Mouse (Mus musculus): ENCODE results near the gene Msh4.
"Not testable (repeated sequence)": the region's sequence is repeated elsewhere in the genome, so short reads cannot be mapped to it uniquely, and the experiment has no call there.

Gene Msh4

DNA sequence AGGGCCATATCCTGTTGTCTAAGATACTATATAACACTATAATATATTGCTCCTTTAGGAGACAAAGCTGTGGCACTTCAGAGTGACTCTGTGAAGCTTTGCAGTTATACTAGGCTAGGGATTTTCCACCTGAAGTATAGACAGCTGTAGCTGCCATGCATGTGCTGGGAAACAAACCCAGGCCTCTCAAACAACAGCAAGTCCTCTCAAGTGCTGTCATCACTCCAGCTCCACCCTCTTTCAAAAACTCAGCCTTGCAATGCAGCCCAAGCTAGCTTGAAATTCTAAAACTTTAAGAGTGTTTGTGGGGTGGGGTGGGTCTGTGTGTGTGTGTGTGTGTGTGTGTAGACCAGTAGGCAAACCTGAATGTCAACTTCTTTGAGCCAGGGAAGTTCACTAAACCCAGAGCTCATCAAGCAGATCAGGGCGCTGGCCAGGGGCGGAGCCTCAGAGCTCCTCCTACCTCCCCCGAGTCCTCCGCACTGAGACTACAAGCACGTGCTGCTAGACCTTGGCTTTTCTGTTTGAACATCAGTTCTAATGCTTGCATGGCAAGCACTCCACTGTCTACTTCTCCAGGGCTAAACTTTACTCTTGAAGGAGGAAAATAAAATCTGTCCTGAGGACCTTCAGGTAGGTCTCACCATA lies 56.4 kb downstream of the Msh4 start:
- DNase-seq (ENCODE audit: low spot score): no peak

DNA sequence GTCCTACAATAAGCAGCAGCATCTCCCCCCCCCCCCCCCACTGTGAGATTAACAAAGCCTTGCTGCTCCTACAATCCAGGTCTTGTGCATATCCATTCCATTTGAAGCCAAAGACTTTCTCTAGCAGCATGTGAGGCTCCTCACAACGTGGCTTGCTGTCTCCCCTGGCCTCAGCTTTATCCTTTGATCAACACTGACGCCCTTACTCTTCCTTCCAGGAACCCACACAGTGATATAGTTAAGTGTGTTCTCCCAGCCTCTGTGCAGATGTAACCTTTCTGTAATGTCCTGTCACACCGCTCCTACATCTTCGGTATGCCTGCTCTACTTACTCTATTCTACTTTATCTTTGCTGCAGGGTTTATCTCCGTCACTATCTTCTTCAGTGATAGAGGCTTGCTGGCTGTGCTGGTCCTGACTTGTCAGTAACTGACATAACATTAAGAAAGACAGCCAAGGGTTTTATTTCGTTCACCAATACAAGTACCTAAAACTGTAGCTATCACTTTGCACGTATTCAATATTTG lies 58.7 kb downstream of the Msh4 start:
- DNase-seq (ENCODE audit: low spot score): no peak

DNA sequence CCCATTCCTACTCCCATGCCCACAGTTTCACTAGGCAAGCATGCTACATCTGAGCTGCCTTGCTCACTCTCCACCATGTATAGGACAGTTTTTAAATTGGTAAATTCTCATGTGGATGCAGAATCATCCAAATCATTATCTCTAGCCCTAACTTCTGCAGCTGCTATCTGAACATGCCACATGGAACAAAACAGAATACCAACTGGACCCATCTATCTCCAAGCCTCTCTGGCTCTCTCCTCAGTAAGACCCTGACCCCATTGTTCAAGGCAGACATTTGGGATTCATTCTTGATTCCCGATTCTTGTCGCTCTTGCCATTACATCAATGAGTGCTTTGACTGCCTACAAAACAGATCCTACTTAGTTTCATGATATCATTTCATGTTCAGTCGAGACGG lies 59.8 kb downstream of the Msh4 start:
- no peak for DNase-seq (ENCODE audit: low spot score)

DNA sequence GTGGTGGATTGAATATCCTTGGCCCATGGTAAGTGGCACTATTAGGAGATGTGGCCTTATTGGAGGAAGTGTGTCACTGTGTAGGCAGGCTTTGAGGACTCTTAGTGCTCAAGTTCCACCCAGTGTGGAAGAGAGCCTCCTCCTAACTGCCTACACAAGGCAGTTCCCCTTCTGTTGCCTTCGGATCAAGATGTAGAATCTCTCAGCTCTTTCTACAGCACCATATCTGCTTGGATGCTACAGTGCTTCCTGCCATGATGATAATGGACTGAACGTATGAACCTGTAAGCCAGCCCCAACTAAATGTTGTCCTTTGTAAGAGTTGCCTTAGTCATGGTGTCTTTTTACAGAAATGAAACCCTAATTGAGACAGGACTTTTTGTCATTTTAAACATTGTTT lies 60.4 kb downstream of the Msh4 start:
- DNase-seq (ENCODE audit: low spot score): no peak

DNA sequence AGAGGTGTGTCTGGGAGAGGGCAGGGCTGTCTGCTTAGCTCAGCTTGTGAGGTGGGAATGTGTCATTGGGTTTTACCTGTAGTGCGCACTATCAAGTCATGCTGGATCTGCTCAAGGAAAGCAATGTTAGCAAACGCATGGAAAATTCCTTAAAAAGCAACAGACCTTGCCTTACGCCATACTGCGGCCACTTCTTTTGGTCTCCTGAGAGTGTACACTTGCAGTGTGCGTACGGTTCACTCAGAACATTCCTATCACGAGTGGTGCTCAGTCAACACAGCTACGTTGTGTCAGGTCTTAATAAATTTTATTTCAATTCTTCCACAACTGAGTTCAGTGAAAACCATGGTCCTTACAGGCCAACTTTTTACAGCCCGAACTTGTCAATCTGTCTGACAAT lies 61.2 kb downstream of the Msh4 start:
- no peak for DNase-seq (ENCODE audit: low spot score)

DNA sequence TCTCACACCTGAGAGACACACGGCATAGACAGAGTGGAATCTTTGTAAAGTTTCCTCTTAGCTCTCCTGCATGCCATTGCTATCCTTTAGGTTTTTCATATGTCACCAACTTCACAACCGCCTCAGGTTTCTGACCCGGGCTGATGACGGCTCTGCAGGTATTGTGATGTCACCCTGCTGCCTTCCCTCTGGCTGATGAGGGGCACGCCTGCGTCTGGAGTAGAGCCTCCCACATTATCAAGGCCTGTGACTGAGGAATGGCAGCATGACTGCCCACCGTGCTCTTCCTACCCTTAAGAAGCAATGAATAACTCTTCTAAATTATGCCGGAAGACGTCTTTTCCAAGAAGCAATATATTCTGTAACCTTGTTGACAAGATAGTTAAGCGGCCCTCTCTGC lies 61.9 kb downstream of the Msh4 start, which contains the start of gene Asb17:
Gene Asb17 (plus strand): TSS at position 180 of the 400 bp plus-strand sequence.
- DNase-seq (ENCODE audit: low spot score): no peak

DNA sequence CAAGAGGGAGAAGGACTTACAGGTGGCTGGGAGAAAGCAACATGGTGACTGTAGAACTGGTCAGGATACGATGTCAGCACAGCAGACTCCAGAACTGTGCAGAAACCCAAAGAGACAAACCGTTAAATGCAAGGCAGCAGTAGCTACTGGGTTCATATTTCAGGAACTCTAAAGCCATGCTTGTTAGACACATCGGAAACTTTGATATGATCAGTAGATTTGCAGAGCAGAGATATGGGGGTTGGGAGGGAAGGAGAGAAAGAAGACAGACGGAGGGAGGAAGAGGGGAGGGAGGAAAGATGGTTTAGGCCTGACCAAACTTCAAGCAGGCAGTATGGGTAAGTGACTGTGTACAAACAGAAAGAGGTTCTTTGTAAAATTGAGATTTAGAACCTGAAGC lies 68.3 kb downstream of the Msh4 start:
- DNase-seq (ENCODE audit: low spot score): no peak

DNA sequence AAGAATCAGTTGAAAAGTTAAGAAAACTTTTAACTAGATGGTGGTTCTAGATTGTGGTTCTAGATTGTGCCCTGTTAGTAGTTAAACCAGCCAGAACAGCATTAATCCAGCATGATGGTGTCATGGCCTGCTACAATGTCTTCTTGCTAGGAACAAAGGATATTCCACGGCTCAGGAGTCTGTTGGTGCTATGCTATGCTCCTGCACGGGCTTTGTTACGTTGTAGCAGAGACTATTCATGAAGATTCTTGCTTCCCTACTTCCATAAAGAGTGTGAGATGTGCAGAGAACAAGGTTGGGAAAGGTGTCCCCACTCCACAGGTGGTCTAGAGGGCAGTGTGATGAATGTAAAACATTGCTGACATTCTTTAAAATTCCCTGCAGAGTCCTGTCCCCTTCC lies 69.6 kb downstream of the Msh4 start:
- no peak for DNase-seq (ENCODE audit: low spot score)

DNA sequence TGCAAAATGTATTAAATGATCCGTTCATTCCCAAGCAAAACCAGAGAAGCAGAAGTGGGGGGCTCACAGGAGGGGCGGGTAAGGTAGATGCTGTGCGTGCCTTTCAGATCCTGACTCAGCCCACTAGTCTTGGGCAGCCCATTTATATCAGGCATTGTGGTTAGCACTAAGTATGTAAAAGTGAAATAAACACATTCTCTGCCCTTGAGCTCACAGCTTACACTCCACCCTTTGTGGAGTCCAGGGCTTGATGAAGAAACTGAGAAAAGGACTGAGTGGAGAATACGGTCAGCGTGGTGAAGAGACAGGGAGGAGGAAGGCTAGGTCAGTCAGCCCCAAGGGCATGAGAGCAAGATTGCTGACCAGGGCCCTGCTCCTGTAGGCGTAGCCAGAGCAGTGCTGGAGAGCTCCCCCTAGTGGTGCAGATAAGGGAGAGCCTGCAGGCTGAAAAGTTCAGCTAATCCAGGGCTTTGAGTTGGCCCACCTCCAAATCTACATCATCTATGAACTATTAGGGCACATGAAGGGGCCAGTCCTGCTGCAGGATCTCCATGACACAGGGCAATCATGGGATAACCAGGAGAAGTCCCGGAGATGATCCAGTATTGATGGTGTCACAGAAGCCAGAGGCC lies 70.4 kb downstream of the Msh4 start:
- no peak for DNase-seq (ENCODE audit: low spot score)

DNA sequence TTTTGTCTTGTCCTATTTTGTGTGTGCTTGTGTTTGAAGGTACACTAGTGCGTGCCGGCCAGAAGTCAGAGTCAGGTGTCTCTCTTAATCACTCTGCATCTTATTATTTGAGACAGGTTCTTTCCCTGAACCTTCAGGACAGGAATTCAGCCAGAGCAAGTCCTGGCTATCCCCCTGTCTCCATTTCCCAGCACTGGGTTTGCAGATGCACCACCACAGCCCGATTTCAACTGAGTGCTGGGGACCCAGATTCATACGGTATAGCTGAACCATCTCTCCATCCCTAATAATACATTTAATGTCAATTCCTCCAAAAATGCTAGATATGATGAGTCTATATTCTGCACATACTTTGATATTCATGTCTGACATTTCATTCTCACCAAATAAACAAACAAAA lies 71.9 kb downstream of the Msh4 start:
- no peak for DNase-seq (ENCODE audit: low spot score)

DNA sequence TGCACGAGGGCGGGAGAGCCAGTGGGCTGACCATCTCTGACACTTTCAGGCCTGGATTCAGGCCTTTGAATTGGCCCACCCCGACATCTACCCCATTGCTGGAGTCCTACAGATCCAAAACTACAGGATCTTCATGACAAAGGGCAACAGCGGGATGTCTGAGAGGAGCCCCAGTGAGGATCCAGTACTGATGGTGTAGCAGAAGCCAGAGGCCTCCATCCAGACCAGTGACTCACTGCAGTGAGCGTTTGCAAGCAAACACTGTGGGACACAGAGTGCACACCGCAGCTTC lies 73.3 kb downstream of the Msh4 start:
- DNase-seq (ENCODE audit: low spot score): no peak

DNA sequence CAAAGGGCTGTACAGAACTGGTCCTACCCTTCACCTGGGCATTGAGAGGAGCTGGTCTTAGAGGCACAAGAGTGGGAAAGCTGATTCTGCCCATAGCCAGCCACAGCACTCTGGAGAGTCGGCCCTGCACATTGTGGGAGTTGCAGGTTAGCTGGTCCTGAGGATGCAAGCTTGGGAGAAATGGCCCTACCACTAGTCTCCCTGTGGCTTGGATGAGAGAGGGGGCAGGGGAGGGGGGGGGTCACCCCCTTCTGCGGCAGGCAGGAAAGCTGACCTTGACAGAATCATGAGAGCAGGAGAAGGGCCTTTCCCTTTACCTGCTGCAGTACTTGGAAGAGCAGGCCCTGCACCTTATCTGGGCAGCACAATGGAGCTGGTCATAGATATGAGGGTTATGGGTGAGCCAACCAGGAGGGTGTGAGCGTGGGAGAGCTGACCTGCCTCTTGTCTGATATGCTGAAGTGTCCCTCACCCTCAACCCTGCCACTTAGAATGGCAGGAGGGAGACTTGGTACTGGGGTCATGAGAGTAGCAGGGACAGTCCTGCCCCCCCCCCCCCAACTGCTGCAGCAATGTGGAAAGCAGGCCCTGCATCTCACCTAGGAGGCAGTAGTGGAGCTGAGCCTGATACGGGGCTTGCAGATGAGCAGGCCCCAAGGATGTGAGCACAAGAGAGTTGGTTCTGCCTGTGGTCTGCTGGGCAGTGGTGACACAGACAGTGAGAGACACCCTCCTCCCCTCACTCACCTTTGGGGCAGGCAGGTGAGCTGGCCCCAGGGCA lies 73.9 kb downstream of the Msh4 start:
- no peak for DNase-seq (ENCODE audit: low spot score)

DNA sequence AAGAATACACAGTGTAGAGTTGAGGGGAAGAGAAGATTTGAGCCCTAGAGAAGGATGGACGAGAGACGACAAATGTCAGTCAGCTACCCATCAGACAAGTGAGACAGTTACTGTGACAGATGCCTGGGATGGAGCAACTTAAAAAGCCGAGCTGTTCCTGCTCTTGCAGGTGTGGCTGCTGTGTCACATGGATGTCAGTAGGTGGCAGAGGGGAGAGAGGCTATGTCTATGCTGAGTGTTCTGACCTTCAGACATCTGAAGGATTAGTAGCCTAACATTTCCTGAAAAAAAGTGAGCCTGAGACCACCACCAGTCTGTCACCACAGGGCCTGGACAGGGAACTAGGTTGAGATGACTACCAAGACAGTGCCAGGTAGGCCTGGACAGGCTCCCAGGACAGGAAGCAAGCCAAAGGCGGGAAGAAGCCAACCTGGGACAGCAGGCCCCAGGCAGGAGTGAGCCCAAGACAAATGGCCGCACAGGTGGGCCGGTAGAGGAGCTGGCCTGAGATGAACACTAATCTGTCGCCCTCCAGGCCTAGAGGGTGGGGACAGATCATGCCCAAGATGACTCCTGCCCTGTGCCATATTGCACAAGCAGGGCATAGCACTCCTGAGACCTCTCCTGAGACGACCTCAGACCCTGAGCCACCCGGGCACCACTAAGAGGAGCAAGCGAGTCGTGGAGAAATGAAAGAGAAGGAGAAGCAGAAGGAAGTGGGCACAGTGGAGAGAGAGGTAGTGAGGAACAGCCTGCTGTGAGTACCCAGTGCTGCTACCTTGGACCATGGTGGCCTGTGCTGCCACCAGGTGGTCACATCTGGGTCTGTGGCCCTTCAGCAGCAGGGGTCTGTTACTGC lies 74.7 kb downstream of the Msh4 start:
- no peak for DNase-seq (ENCODE audit: low spot score)

DNA sequence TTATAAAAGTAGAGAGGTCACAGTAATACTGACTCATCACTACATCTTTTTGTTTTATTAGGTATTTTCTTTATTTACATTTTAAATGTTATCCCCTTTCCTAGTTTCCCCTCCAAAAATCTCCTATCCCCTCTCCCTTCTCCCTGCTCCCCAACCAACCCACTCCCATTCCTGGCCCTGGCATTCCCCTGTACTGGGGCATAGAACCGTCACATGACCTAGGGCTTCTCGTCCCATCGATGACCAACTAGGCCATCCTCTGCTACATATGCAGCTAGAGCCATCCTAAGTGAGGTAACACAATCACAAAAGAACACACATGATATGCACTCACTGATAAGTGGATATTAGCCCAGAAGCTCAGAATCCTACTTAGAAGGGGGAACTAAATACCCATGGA lies 76.2 kb downstream of the Msh4 start:
- not testable (repeated sequence) for DNase-seq (ENCODE audit: low spot score)

DNA sequence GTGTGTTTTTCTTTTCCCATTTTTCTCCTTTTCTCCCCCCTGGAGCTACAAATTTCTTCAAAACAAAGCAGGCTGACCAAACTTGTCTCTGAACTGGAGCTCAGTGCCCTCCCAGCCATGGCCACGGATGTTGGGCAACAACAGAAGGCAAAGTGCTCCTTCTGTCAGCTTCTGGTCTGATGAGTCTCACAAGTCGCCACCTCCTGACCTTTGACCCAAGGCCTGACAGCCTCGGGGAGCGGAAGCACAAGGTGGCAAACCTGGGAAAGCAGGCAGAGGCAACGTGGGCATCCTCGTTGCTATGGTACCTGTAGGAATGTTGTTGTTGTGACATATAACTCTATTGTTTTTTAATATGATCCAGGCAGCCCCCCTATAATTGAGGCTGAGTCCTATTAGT lies 79.3 kb downstream of the Msh4 start:
- no peak for DNase-seq (ENCODE audit: low spot score)

DNA sequence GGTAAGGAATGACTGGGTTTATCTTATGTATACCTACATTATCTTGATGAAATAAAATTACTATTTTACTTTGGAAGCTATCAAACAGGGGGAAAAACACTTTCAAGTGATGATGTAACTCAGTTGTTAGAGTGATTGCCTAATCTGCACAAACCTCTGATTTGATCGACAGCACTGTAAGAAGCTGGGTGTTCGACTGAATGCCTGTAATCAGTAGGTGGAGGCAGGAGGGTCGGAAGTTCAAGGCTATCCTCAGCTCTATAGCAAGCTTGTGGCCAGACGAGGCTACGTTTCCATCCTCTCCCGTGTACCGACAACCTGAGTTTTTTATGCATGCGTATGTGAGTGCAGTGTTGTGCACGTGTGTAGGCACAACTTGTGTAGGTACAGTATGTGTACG lies 80.7 kb downstream of the Msh4 start:
- no peak for DNase-seq (ENCODE audit: low spot score)

DNA sequence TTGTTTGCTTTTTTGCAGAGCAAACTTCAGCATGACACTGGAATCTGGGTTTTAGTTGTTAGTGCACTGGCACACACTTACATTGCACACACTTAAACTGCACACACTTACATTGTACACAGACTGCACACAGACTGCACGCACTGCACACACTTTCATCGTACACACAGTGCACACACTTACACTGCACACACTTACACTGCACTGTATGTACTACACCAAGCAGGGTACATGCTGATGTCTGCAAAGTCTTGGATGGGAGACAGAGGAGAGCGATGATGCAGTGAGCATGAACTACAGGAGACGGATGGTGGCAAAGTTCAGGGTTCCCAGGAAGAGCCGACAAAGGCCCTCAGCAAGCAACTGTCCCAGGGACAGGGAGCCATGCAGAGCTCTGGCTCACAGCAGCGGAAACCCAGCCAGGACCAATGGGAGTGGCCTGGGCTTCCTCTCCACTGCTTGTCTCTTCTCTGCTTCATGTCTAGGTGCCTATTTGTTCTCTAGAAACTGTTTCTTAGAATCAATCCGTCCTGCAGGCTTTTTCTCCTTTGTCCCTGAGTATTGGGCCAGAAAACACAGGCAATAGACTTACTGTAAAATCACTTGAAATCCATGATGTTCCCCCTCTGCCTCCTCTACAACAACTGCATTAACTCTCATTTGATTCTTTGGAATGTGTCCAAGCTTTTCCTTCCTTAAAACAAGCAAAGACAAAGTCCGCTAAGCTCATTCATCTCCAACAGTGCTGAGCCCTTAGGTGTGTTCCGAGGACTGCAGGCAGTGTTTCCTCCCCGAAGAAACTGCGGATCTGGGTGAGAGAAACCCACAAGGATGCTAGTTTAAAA lies 82.0 kb downstream of the Msh4 start:
- no peak for DNase-seq (ENCODE audit: low spot score)

DNA sequence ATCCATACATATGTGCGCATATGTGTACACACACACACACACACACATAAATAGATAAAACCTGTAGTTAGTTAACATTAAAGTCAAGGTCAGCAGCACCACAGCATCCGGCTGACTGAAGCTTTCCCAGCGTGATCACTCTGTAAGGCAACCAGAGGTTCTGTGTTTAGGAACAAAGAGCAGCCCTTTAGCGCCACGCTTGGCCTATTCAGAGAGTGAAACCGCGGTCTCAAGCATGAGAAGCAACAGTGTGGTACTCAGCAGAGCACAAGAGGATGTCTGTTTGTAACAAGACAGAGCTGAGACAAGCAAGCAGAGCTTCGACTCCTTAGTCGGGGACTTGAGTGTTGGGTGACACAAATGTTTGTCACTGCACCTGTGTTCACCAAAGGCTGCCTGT lies 86.5 kb downstream of the Msh4 start:
- DNase-seq (ENCODE audit: low spot score): no peak

DNA sequence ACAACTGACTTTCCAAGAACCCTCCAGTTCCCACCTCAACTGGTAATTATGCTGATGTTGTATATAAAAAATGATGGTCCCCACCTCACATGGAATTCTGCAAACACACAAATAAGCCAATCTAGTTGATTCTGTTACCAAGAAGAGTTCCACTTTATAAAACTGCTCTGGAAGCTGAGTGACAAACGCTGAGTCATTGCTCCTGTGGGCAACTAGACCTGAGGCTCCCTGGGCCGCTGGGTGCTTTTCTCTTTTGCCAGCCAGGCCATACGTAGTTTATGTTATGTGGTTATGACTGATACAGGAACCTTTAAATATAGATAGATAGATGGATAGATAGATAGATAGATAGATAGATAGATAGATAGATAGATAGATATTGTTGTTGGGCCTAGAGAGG lies 87.2 kb downstream of the Msh4 start:
- DNase-seq (ENCODE audit: low spot score): no peak

DNA sequence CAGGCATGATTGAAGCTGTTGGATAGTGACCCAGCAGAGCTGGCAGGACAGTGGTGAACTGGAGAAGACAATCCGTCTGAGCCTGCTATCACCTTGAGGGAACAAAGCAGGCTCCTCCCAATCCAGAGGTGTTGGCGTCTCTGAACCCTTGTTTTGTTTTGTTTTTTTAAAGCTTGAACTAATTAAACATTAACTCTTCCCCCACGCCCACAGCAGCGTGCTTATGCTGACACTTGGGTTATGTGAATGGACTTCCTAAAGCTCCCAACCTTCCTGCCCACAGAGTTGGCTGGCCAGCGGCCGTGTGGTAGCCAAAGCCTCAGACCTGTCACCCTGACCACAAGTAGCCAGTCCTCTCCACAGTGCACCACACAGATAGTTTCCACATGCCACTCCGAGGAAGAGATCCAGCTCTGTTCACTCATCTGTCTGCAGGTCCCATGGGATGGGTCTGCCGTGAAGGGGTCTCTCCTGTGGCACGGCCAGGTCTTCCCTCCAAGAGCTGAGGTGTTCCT lies 88.5 kb downstream of the Msh4 start:
- no peak for DNase-seq (ENCODE audit: low spot score)

DNA sequence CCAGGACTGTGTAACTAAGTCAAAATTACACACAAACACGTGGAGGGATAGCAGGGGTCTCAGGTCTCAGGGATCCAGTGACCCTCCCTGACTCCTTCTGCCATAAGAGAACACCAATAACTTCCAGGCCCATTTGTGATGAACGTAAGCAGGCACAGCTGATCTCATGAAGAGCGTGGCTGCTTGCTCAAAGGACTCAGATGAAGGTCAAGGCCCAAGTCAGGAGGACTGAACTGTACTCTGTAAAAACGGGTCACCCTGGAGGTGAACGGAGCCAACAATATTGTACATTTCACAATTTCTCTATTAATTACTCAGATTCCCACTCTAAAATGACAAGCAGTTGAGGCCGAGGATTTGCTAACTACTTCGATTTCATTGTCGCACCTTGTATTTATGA lies 91.9 kb downstream of the Msh4 start:
- no peak for DNase-seq (ENCODE audit: low spot score)
